Mouse (Mus musculus) embryonic facial prominence, embryonic 10.5 days (tissue): ENCODE results near the gene Myocd. TPM values are rescaled to one million over a fixed set of nuclear protein-coding genes. Genes with fewer than 3 reads are reported as not detected.

Experiments used
- DNase-seq: peaks from one replicate; pipeline ENCODE4 v3.0.0-alpha.2; 2017; ENCODE audit warnings: low spot score
- H3K27ac ChIP-seq: fragments of 300-500 bp; sonication (generic); replicated peaks from 2 replicates; pipeline ENCODE4 v1.5.1; 2016; ENCODE audit warnings: mild to moderate bottlenecking
- H3K27me3 ChIP-seq: fragments of 300-500 bp; sonication (generic); replicated peaks from 2 replicates; pipeline ENCODE4 v1.6.1; 2016; ENCODE audit warnings: low read depth, mild to moderate bottlenecking; ENCODE audit not compliant: poor library complexity, severe bottlenecking
- H3K36me3 ChIP-seq: fragments of 300-500 bp; sonication (generic); replicated peaks from 2 replicates; pipeline ENCODE4 v1.6.1; 2016; ENCODE audit warnings: mild to moderate bottlenecking, moderate library complexity
- H3K4me1 ChIP-seq: fragments of 300-500 bp; sonication (generic); 2 replicates; pipeline ENCODE4 v1.6.1; 2016
- H3K4me3 ChIP-seq: fragments of 300-500 bp; sonication (generic); 2 replicates; pipeline ENCODE4 v1.5.1; 2016; ENCODE audit warnings: mild to moderate bottlenecking, moderate library complexity
- H3K9me3 ChIP-seq: fragments of 300-500 bp; sonication (generic); 2 replicates; pipeline ENCODE4 v1.6.1; 2016; ENCODE audit warnings: mild to moderate bottlenecking
- WGBS: fragments of 180-500 bp; shearing (Covaris S2); methylation state at CpG from one replicate; pipeline ENCODE4 v1.1.7; 2016; 5-methylcytosine and 5-hydroxymethylcytosine counted together
- polyA plus RNA-seq: library from polyadenylated mRNA; unstranded; fragments of >200 nt; fragmentation: Nextera tagmentation; extraction: Ambion mirVana; gene quantifications from 2 replicates; pipeline ENCODE4 v1.2.1, GENCODE M21; 2016

The Myocd gene
- polyA plus RNA-seq, 1 experiment from 2014 or later = 1.8 TPM

GRCm38 (mm10) chr11:65250366-65250765 lies 19.4 kb downstream of the Myocd start:
- WGBS = 94% methylated on average over 4 of the region's 4 CpGs
- Histone ChIP-seq H3K36me3 (no peaks in the 10 kb centered on the region), H3K27ac (no peak overlapping the region), H3K27me3 (no peaks in the 10 kb centered on the region), H3K4me3 (no peak overlapping the region), H3K4me1 (no peaks in the 10 kb centered on the region), H3K9me3 (no peaks in the 10 kb centered on the region)
- no peak for DNase-seq

GRCm38 (mm10) chr11:65246301-65247054 lies 23.3 kb downstream of the Myocd start:
- 82% methylated on average over 8 of the region's 8 CpGs for WGBS
- no peaks in the 10 kb centered on the region for H3K36me3 ChIP-seq
- no peaks in the 10 kb centered on the region for H3K27me3 ChIP-seq
- H3K9me3 ChIP-seq = no peaks in the 10 kb centered on the region
- H3K4me1 ChIP-seq = no peaks in the 10 kb centered on the region
- no peak for DNase-seq
- no peak overlapping the region for H3K4me3 ChIP-seq
- no peak overlapping the region for H3K27ac ChIP-seq

- Histone ChIP-seq H3K4me1 (no peaks in the 10 kb centered on the region), H3K36me3 (no peaks in the 10 kb centered on the region), H3K27ac (no peak overlapping the region), H3K9me3 (no peaks in the 10 kb centered on the region), H3K4me3 (no peak overlapping the region), H3K27me3 (no peaks in the 10 kb centered on the region)
- DNase-seq = no peak
- 78% methylated on average over 3 of the region's 3 CpGs for WGBS
Measured at GRCm38 (mm10) chr11:65243593-65243992, 26.2 kb downstream of the Myocd start.

GRCm38 (mm10) chr11:65240521-65240920 lies 29.3 kb downstream of the Myocd start:
- H3K4me3 ChIP-seq = no peak overlapping the region
- H3K27ac ChIP-seq = no peak overlapping the region
- H3K27me3 ChIP-seq = no peaks in the 10 kb centered on the region
- 84% methylated on average over 7 of the region's 7 CpGs for WGBS
- no peak for DNase-seq
- H3K4me1 ChIP-seq = peaks cover 5% of the 10 kb centered on the region
- no peaks in the 10 kb centered on the region for H3K36me3 ChIP-seq
- no peaks in the 10 kb centered on the region for H3K9me3 ChIP-seq

GRCm38 (mm10) chr11:65237896-65238295 lies 31.9 kb downstream of the Myocd start:
- Histone ChIP-seq H3K4me3 (no peak overlapping the region), H3K36me3 (no peaks in the 10 kb centered on the region), H3K9me3 (no peaks in the 10 kb centered on the region), H3K4me1 (peaks cover 9% of the 10 kb centered on the region), H3K27ac (no peak overlapping the region), H3K27me3 (no peaks in the 10 kb centered on the region)
- DNase-seq = no peak
- WGBS = 79% methylated on average over 3 of the region's 3 CpGs

- Histone ChIP-seq H3K9me3 (no peaks in the 10 kb centered on the region), H3K4me1 (peaks cover 9% of the 10 kb centered on the region), H3K27ac (no peak overlapping the region), H3K27me3 (no peaks in the 10 kb centered on the region), H3K4me3 (no peak overlapping the region), H3K36me3 (no peaks in the 10 kb centered on the region)
- DNase-seq = no peak
- WGBS = 90% methylated on average over 2 of the region's 2 CpGs
Measured at GRCm38 (mm10) chr11:65236907-65237306, 32.9 kb downstream of the Myocd start.

- Histone ChIP-seq H3K4me1 (peaks cover 9% of the 10 kb centered on the region), H3K9me3 (no peaks in the 10 kb centered on the region), H3K4me3 (no peak overlapping the region), H3K36me3 (no peaks in the 10 kb centered on the region), H3K27me3 (no peaks in the 10 kb centered on the region), H3K27ac (no peak overlapping the region)
- WGBS = 45% methylated on average over 2 of the region's 2 CpGs
- no peak for DNase-seq
Measured at GRCm38 (mm10) chr11:65235374-65235773, 34.4 kb downstream of the Myocd start.

- H3K27ac ChIP-seq = no peak overlapping the region
- WGBS = 84% methylated on average over 4 of the region's 4 CpGs
- no peak for DNase-seq
- peaks cover 13% of the 10 kb centered on the region for H3K4me1 ChIP-seq
- no peaks in the 10 kb centered on the region for H3K27me3 ChIP-seq
- H3K36me3 ChIP-seq = no peaks in the 10 kb centered on the region
- no peaks in the 10 kb centered on the region for H3K9me3 ChIP-seq
- no peak overlapping the region for H3K4me3 ChIP-seq
Measured at GRCm38 (mm10) chr11:65231771-65232170, 38.0 kb downstream of the Myocd start.

GRCm38 (mm10) chr11:65226766-65227165 lies 43.0 kb downstream of the Myocd start:
- H3K4me3 ChIP-seq = no peak overlapping the region
- 45% methylated on average over 10 of the region's 10 CpGs for WGBS
- no peak overlapping the region for H3K27ac ChIP-seq
- peaks cover 11% of the 10 kb centered on the region for H3K4me1 ChIP-seq
- DNase-seq = no peak
- no peaks in the 10 kb centered on the region for H3K27me3 ChIP-seq
- H3K36me3 ChIP-seq = no peaks in the 10 kb centered on the region
- H3K9me3 ChIP-seq = no peaks in the 10 kb centered on the region

GRCm38 (mm10) chr11:65214954-65215629 lies 54.7 kb downstream of the Myocd start:
- no peaks in the 10 kb centered on the region for H3K9me3 ChIP-seq
- H3K27ac ChIP-seq = no peak overlapping the region
- H3K36me3 ChIP-seq = no peaks in the 10 kb centered on the region
- no peak overlapping the region for H3K4me3 ChIP-seq
- peaks cover 5% of the 10 kb centered on the region for H3K4me1 ChIP-seq
- 81% methylated on average over 9 of the region's 9 CpGs for WGBS
- no peak for DNase-seq
- no peaks in the 10 kb centered on the region for H3K27me3 ChIP-seq

GRCm38 (mm10) chr11:65213806-65214205 lies 56.0 kb downstream of the Myocd start:
- H3K36me3 ChIP-seq = no peaks in the 10 kb centered on the region
- DNase-seq = no peak
- H3K27me3 ChIP-seq = no peaks in the 10 kb centered on the region
- WGBS = 91% methylated on average over 2 of the region's 2 CpGs
- H3K27ac ChIP-seq = no peak overlapping the region
- no peak overlapping the region for H3K4me3 ChIP-seq
- H3K4me1 ChIP-seq = peaks cover 12% of the 10 kb centered on the region
- H3K9me3 ChIP-seq = no peaks in the 10 kb centered on the region

- H3K27me3 ChIP-seq = no peaks in the 10 kb centered on the region
- 76% methylated on average over 6 of the region's 6 CpGs for WGBS
- peaks cover 12% of the 10 kb centered on the region for H3K4me1 ChIP-seq
- H3K27ac ChIP-seq = no peak overlapping the region
- H3K9me3 ChIP-seq = no peaks in the 10 kb centered on the region
- H3K36me3 ChIP-seq = no peaks in the 10 kb centered on the region
- DNase-seq = no peak
- no peak overlapping the region for H3K4me3 ChIP-seq
Measured at GRCm38 (mm10) chr11:65211701-65212100, 58.1 kb downstream of the Myocd start.

- Histone ChIP-seq H3K9me3 (no peaks in the 10 kb centered on the region), H3K27ac (no peak overlapping the region), H3K36me3 (no peaks in the 10 kb centered on the region), H3K4me1 (peaks cover 11% of the 10 kb centered on the region), H3K27me3 (no peaks in the 10 kb centered on the region), H3K4me3 (no peak overlapping the region)
- DNase-seq = no peak
- WGBS = 49% methylated on average over 6 of the region's 6 CpGs
Measured at GRCm38 (mm10) chr11:65209441-65209840, 60.3 kb downstream of the Myocd start.
